Mouse (Mus musculus) layer of hippocampus, postnatal 14 days (tissue): ENCODE data around the gene Gpr155. TPM values are rescaled to one million over a fixed set of nuclear protein-coding genes. Genes with fewer than 3 reads are reported as not detected.

ENCODE experiments used
- DNase-seq, 2 experiments: peaks; one replicate each; pipeline ENCODE4 v3.0.0; 2021 to 2022; ENCODE audit warnings: low spot score in 2 of 2, mixed read lengths in 1 of 2
- total RNA-seq, 2 experiments: library from RNA; stranded (reverse); gene quantifications; 2 replicates each; pipeline ENCODE4 v1.2.3; 2021

Gene Gpr155
- total RNA-seq, 2 experiments from 2014 or later = 51.4 to 55.3 TPM

DNA sequence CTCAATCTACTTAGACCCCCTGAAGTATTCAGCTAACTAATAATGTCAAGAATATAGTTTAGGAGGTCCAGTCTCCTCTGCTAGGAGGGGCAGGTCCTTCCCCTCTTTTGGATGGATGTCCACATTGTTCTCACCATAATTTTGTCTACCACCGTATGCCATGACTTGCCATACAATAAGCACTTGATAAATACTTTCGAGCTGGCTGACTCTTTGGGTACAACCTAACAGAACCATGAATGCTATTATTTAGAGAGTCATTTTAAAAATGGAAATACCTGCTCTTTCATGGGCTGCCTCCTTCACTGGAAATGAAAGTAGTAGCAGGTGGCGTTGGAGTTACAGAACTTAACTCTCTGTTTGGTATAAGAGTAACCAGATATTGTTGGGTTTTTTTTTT is 3.6 kb upstream of the Gpr155 start:
- DNase-seq = no peak

DNA sequence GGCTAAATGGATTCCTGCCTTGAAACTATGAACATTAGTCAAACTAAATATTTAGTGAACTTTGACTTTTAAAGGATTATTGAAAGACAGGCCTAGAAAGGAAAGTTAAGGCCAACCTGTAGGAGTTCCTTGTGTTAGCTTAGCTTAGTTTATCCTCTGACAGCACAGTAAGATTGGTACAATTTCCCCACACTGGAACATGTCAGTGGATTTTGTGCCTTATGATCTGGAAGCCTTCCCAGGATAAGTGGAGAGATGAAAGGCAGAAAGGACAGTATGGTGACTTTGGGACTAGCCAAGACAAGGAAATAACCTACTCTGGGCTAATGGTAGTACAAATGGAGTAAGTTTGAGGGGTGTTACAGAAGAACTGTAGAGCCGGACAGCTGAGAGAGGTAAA is 1.4 kb upstream of the Gpr155 start:
- DNase-seq = no peak

DNA sequence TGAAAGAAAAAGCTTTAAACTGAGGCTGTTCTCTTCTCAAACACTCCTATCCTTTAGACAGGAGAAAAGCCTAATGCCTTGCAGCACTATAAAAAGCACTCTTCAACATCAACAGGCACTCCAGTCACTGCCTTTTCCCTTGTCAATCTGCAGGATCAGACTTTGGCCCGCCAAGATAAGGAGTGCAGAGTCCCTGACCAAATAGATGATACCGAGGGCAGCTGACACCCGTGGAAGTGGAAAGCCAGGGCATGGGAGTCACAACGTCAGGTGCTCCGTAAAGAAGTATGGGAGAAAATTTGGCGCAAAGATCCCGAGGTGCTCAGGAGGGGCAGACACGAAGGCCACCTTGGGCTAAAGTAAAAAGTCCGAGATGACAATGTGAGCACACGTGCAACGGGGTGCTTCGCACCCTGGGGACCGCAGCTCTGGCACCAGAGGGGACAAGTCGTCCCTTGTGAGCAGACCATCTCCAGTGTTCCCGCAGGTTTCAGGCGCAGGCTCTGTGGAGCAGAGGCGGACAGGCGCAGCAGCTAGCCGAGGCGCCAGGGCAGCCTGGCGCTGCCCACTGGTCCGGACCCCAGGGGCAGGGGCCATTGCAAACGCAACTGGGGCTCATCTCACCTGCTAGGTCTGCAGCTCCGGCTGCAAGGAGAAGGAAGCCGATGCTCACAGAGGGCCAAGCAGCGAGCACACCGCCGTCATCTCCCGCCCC is 574 bp downstream of the Gpr155 start:
- no peak for DNase-seq

DNA sequence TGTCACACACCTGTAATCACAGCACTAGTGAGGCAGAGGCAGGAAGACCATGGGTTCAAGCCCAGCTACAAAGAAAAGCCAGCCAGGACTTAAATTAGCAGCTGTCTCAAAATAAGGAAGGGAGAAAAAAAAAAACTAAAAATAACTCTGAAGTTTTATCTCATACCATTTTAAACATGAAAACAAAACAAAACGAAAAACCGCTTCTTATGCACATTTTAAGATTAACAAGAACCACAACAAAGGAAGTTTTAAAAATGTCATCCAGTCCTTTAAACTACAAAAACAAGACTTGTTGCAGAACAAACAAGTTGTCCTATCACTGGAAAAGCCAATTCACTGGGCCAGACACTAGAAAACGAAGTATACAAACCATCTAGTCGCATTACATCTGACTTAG is 1.2 kb downstream of the Gpr155 start:
- DNase-seq = no peak

DNA sequence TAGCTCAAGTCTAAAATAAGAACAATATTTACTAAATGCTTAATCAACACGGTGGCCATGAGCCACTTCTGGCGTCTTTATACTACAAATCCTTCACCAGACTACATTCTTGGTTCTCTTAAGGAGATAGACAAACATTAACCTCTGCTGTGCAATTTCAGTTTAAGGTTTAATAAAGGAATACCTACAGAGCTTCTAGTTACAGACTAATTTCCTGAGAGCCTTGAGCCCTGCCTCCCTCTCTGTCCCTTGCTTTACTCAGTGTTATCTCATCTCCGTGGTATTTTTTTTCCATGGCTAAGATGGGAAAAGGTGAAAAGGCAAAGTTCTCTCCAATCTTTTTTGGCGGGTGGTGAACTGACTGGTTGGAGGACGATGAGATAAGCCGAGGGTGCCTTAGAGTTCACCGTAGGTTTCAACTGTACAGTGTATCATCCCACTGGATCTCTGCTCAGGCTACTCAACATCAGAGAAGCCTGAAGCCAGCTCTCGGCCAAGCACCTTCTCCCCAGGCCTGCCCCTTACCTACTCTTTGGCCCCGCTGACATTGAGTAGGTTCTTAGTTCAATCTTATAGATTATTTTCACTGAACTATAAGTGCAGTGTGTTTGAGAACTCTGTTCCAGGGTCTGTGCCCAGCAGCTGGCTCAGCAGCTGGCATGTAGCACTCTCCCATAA is 5.9 kb downstream of the Gpr155 start:
- DNase-seq = no peak

DNA sequence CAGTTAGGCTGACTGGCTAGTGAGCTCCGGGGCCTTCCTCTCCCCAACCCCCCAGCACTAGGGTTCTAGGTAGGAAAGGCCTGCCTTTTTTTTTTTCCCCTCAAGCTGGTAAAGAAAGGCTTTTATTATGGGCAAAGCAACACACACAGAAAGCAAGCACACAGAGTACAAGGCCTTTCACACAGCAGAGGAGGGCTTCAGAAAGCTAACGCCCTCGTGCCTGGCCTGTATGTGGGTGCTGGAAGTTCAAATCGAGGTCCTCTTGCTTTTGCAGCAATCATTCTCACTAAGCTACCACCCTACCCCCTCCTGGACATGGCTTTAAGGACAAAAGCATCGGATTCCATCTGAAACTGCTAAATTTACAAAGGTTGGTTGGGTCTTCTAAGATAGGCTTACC is 6.7 kb downstream of the Gpr155 start:
- DNase-seq = no peak

DNA sequence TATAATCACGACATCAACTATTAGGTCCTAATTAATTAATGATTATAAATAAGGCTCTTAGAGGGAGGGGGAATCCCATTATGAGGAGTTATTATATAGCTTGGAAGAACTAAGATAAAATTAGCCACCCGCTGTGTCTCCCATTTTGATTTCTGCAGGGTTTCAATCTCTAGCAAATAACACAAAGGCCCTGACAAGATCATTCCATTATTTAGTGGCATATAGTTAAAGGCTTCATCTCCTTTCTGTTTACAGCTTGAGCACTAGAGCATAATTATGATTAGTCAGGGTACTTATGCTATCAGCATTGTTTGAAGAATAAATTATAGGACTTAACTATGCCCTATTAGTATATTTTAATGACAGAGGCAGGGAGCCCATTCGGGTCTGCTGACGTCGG is 8.0 kb downstream of the Gpr155 start:
- no peak for DNase-seq

DNA sequence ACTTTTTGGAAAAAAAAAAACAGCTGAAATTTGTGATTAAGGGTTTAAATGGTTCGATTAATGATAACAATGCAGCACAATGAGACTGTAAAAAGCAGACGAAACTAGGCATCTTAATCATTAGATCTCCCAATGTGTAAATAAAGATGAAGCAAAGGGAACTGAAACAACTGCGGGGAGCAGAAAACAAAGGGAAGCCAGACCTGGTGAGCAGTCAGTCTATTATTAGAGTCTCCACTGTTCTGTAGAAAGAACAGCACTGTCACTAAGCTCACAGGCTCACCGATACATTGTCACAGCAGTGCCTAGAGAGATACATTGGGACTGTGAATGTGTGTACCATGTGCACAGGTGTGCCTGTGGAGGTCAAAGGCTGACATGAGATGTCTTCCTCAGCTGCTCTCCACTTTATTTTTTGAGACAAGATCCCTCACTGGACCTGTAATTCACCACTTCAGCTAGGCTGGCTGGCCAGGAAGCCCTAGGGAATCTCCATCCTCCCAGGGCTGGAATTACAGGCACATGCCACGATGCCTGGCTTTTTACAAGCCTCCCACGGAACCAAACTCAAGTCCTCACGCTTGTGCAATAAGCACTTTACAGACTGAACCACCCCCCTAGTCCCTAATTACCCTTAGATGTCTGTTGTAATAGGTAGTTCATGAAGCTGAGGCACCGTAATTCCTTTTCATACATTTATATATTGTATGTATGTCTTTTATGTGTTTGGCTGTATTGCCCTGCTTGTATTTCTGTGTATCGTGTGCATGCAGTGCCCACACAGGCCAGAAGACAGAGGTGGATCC is 14.6 kb downstream of the Gpr155 start:
- no peak for DNase-seq

DNA sequence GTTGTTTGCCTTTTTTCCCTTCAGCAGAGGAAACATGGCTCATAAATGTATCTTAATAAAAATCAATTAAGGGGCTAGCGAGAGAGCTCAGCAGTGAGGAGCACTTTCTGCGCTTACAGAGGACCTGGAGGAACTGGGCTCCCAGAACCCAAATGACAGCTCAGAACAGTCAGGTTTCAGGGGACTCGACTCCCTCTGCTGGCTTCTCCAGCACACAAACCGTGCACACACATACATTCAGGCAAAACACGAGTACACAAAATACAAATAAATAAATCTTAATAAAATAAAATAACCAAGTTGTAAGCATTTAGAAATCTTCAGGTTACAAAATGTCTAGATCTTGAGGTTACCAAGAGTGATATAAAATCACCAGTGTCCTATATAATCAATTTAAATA is 22.9 kb downstream of the Gpr155 start:
- DNase-seq = no peak

DNA sequence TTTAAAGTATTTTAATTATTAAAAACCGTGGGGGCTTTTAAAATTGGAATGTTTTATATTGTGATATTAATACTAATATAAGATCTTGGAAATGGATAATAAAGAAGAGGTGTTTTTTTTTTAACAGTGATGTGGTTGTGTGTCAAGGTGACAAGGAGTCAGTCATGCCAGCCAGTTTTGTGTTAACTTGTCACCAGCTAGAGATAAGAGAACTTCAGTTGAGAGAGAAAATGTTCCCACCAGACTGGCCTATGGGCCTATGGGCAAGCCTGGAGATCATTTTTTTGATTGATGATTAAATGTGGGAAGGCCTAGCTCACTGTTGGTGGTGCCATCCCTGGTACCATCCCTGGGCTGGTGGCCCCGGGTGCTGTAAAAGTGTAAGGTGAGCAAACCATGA is 25.8 kb downstream of the Gpr155 start:
- DNase-seq = no peak

DNA sequence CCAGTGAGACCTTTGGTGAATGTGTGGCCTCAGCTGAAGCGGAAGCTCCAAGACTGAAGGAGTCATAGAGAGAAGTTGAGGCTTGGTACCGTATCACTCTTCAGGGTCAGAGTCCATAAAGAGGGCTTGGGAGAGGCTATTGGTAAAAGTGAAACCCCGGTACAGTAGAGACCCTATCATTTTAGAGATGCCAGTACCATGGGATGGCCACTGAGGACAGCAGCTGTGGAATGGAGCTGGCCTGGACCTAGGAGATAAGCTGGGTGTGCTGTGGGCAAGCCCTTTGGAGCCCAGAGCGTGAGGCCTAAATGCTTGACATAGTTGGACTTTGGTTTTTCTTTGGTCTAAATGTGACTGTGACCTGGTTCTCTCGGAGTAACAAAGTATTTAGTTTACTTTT is 26.4 kb downstream of the Gpr155 start:
- no peak for DNase-seq

DNA sequence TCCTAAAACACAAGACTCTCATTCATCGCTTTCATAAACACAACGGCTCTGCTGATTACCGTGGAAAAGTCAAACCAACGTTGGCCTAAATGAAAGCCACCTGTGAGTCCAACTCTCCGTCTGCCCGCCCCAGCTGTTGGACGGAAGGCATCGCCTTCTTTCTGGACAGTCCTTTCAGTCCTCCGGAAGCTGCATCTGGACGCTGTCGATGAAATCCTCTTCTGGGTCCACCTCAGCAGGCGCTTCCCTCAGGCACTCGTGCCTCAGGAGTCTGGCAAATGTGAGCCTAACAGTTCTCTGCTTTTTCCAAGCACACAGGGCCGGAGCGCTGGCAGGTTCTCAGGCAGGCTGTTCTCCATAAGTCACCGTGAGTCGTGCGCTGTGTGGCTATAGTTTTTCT is 29.4 kb downstream of the Gpr155 start:
- no peak for DNase-seq

DNA sequence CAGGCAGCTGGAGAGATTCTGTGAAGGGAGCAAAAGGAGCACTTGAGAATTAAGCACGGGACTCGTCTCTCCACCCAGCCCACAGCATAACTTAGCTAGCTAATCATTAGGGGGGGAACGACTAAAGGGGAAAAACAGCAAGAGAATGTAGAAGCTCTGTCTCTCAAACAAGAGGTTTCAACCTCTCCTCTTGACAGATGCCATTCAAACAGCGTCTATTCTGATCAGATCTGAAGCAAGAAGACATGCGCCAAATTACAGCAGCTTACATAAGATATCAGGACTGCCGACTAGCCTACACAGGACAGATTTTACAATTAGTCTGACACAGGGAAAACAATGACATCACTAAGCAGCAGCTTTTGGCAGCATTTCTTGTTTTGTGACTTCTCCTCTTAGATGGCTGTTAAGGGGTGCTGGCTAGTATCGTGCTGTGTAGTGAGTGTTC is 34.4 kb downstream of the Gpr155 start:
- peak in 1 of 2 experiments; percentile 64 for DNase-seq

DNA sequence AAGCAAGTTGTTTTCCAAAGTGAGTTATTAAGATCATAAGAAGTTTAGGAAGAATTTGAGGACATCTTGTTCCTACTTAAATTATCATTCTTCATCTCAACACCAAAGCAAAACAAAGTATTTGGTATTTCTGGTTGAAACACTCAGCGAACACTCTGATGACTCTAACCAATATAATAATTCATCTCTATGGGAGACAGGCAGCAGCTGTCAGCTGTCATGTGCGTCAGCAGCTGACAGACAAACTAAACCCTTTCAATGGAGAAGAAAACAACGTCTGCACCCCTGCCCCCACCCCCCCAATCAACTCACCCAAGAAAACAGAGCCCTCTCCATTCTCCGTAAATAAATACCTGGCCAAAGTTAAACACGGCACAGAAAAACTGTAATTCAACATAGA is 34.9 kb downstream of the Gpr155 start:
- DNase-seq = peak in 1 of 2 experiments; percentile 54

DNA sequence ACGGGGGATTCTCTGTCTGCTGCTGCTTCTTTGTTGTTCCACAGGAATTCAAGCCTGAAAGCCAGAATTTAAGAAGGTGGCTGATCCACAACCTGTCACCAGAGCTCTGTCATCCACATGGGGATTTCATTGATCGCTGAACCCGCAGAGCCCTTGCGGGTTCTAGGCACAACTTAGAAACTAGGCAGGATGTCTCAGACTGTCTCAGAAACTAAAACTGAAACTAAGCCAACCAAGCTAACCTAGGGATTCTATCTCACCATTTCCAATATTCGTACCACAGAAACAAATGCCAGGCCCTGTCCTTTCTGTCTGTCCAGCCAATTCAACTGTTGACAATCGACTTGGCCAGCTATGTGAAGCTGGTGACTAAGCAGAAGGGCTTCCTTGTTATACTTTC is 38.2 kb downstream of the Gpr155 start:
- DNase-seq = no peak

DNA sequence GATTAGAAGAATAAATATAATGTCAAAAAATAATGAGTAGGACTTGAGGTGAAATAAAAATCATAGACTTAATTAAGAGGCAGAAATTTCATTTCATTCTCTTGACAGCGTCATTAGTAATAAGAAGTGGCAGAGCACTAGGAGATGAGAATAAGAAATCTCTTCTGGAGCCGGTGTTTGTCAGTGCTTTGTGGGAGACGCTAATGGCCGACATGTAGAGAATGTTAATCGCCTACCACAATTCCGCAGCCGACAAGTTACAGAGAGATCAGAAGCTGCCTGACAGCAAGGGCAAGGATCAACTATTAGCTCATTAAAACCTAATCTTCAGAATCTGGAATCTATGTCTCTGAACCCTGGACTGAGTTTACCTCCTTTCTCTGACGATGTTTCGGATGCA is 38.6 kb downstream of the Gpr155 start:
- no peak for DNase-seq

DNA sequence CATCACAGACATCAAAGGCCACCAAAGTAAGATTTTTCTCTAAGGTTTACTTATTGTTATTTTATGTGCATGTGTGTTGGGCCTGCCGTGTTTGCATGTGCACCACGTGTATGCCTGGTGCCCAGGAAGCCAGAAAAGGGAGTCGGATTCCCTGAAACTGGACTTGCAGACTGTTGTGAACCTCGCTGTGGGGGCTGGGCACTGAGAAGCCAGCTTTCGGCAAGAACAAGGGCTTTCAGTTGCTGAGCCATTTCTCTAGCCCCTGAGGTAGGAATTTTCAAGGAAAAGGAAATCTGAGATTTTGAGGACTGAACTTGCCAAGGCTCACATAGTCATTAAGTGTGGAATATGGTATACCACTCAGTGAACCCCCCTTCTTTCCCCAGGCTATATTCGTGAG is 39.2 kb downstream of the Gpr155 start:
- no peak for DNase-seq

DNA sequence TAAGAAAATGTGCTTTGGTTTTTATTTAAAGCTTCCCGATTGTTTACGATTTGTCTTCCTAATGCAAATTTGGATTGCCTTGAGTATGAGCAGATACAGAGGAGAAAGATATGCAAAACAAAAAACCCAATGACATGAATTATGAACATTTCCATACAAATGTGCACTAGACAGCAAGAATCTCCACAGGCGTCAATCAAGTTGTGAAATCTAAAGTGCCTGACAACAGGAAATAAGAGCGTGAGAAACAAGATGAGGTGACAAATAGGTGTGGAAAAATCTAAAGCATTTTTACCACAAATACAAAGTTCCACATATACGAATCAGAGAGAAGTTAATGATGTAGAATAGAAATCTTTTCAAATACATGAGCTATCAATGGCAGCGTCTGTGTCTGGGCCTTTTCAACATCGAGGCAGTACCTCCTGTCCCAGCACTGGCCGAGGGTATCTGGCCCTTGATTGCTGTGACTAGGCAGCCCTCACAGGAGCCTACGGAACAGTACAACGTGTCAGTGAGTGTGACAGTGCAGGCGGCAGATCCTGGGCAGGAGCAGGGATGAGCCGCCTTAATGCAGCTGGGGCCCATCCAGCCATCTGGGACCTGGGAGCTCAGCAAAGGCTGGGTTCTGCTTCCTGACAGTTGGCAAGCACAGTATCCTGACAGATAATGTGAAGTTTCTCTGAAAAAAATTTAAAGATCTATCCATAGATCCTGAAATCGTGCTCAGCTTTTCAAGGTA is 39.9 kb downstream of the Gpr155 start:
- DNase-seq = peak; percentile 59 to 78

DNA sequence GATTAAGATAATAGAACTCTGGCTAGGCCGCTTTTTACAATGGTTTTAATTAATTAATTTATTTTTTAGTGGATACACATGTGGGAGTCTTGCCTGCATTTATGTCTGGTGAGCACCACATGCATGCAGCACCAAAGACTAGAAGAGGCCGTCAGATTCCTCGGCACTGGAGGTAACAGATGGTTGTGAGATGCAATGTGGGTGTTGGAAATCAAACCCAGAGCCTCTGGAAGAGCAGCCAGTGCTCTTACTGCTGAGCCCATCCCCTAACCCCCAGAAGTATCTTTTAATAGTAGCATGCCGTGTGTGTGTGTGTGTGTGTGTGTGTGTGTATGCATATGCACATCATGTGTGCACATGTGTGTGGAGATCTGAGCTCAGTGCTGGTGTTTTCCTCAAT is 41.2 kb downstream of the Gpr155 start:
- no peak for DNase-seq

DNA sequence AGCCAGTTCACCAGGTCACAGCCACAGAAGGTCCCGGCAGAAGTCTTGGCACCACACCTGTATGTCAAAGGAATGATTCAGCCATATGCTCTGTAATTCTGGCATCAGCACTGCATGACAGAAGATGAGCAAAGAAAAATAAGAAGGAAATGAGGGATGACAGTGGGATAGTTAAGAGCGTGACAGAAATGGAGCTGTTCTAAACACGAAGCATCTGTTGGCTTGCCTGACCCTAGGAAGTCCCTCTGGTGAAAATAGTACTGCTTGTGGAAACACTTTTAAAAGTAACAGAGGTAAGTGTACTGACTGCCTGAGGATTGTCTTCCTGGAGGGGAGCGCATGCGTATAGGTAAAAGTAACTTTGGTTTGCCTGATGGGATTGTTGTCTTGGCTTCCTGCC is 42.7 kb downstream of the Gpr155 start:
- DNase-seq = no peak

DNA sequence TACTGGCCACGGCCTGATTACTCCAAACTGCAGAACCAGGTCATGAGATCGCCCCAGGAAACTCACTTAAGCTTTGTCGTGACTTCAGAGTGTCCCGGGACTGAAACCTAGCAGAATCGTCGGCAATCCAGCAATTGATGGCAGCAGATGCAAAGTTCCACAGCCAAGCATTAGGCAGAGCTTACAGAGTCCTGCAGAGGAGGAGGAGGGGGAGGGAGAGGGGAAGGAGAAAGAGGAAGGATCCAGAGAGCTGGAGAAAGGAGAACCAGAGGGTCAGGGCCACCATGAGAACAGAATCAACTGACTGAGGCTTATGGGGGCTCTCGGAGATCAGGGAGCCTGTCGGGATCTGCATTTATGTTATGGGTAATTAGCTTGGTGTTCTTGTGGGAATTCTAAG is 48.0 kb downstream of the Gpr155 start:
- DNase-seq = no peak

DNA sequence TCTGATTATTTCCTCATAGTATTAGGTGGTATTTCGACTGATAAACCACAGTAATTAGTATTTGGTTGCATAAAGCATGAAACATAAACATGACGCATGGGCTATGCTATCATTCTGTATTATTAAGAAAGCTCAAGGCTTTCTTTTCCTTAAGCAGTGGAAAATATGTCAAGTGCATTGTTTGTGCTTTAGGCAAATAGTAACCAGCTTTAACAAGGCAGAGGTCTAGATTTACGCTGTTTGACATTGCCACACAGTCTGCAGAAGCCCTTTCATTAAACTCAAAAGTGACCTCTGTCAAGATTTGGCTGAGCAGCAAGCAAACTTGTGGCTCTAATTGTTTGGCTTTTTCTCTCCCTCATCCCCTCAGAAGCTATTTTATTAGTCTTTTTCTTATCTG is 50.4 kb downstream of the Gpr155 start:
- no peak for DNase-seq
